Mouse (Mus musculus) adrenal gland, adult 2 months (tissue): ENCODE results near the gene Gm45062. TPM values are rescaled to one million over a fixed set of nuclear protein-coding genes. Genes with fewer than 3 reads are reported as not detected.
A peak's percentile ranks its signal among the peaks of the same experiment; 100 is the strongest.

ENCODE experiments used
- DNase-seq: peaks from one replicate; pipeline ENCODE4 v3.0.0; 2021
- polyA plus RNA-seq: library from polyadenylated mRNA; depleted of rRNA; stranded (reverse); fragments of >200 nt; gene quantifications from 2 replicates; pipeline ENCODE4 v1.2.3, GENCODE M21; 2012; rRNA removed
- total RNA-seq, 2 experiments: library from RNA; stranded (reverse); gene quantifications; 2 replicates each; pipeline ENCODE4 v1.2.3; 2021

Gene Gm45062
- total and polyA plus RNA-seq, 3 experiments = 0.06 to 2.7 (median 0.75) TPM

- no peak for DNase-seq
Measured at GRCm38 (mm10) chr6:8628226-8628625, 369.0 kb downstream of the Gm45062 start.

GRCm38 (mm10) chr6:8628715-8629267 lies 369.5 kb downstream of the Gm45062 start:
- no peak for DNase-seq

- DNase-seq = peak; percentile 47
Measured at GRCm38 (mm10) chr6:8630531-8630930, 371.3 kb downstream of the Gm45062 start.

DNA sequence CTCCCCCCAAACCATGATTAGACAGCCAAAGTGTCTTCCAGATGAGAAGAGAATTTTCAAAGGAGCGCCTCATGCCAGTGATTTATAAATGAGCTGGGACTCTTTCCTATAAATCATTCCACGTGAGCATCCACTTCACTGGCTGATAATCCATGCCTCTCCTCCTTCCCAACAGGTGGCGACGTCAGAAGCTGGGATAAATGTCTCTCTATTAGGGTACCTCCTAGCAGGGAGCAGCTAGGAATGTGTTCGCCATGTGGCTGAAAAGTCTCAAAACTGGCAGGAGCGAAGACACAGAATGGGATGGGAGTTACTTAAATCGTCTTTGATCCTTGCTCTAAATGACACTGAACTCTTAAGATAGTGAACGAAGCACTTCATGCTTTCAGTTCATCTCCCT lies 372.1 kb downstream of the Gm45062 start:
- no peak for DNase-seq

- no peak for DNase-seq
Measured at GRCm38 (mm10) chr6:8631986-8632632, 372.9 kb downstream of the Gm45062 start.

GRCm38 (mm10) chr6:8632701-8633100 lies 373.5 kb downstream of the Gm45062 start:
- no peak for DNase-seq

GRCm38 (mm10) chr6:8638122-8638521 lies 378.9 kb downstream of the Gm45062 start:
- no peak for DNase-seq

GRCm38 (mm10) chr6:8638899-8639298 lies 379.6 kb downstream of the Gm45062 start:
- DNase-seq = no peak

DNA sequence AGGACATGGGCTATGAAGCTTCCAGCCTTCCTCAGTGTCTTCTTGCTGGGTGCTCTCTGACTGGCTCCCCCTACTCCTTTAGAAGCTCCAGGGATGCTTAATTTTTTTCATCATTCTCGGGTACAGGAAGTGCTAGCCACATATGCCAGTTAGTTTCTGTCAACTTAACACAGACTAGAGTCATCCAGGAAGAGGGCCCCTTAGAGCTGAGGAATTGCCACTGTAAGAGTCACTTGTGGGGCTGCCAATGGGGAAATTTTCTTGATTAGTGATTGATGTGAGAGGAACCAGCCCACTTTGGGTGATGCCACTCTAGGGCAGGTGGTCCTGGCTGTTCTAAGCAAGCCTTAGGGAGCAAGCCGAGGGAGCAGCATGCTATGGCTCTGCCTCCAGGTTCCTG lies 380.3 kb downstream of the Gm45062 start:
- no peak for DNase-seq

- no peak for DNase-seq
Measured at GRCm38 (mm10) chr6:8640863-8641262, 381.6 kb downstream of the Gm45062 start.

DNA sequence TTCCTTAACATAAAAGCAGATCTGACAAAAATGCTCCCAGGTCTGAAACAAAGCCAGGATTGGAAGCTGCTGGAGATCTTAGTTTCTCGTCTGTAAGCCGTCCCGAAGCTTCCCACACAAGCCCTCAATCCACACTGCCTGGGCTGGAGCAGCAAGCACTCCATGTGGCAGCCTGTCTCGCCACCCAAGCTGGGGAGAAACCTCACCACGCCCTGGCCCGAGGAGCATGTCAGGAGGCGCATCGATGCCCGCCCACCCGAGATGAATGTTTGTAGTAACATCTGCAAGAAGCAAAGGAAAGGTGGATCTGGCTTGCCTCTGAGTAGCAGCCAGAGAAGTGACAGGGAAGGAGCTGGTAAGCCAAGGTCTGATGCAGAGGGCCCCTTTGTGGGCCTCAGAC lies 385.5 kb downstream of the Gm45062 start:
- no peak for DNase-seq

DNA sequence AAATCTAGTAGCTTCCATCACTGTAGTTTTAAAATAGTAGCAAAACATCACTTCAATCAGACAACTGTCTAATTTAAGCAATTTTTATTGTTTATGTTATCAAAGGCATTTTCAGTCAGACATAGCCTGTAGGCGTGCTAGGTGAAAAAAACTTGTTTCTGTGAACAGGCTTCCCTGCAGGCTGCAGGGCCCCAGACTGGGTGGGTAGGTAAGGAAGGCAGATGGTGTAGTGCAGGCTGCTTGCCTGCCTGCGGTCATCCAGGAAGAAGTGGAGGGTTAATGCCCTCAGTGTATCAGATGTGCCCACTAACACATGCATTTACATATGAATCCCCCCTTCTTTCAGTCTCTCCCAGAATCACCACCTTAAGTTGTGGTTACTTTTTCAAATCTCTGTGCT lies 386.5 kb downstream of the Gm45062 start:
- DNase-seq = no peak

Other genes starting within 250 kb of the Gm45062 start
- gene Col28a1, start 66.8 kb upstream of the Gm45062 start, total RNA-seq = 1 to 10 TPM in 1 of 2 experiments, under 1 TPM in 1; 0.86 to 2.0 TPM
- 0.12 TPM in 2 replicates for gene Col28a1, start 66.8 kb upstream of the Gm45062 start, polyA plus RNA-seq
- 10 to 100 TPM; 13.8 to 17.1 TPM for gene Mios, start 50.2 kb upstream of the Gm45062 start, total RNA-seq
- 1.5 and 2.5 TPM in 2 replicates for gene Mios, start 50.2 kb upstream of the Gm45062 start, polyA plus RNA-seq
- 10 to 100 TPM in 1 of 2 experiments, 1 to 10 TPM in 1; 9.9 to 18.0 TPM for gene Rpa3, start 277 bp upstream of the Gm45062 start, total RNA-seq
- 0.17 and 0.25 TPM in 2 replicates for gene Rpa3, start 277 bp upstream of the Gm45062 start, polyA plus RNA-seq
- gene Umad1, start 162 bp upstream of the Gm45062 start, total RNA-seq = 10 to 100 TPM; 17.2 to 18.4 TPM
- gene Umad1, start 162 bp upstream of the Gm45062 start, polyA plus RNA-seq = 5.6 and 7.4 TPM in 2 replicates